Mouse (Mus musculus) heart, postnatal 14 days (tissue): Measurements from ENCODE around the gene Slc24a3. TPM values are rescaled to one million over a fixed set of nuclear protein-coding genes. Genes with fewer than 3 reads are reported as not detected.
A peak's percentile ranks its signal among the peaks of the same experiment; 100 is the strongest.

Source experiments
- DNase-seq, 2 experiments: peaks; one replicate each; pipeline ENCODE4 v3.0.0; 2021 to 2022
- intact Hi-C: fragments of 180-260 bp; cut with DNase I; formaldehyde crosslinking; loops from one replicate; pipeline ENCODE4 v1.15.1; 2025
- total RNA-seq, 2 experiments: library from RNA; stranded (reverse); gene quantifications; 2 replicates each; pipeline ENCODE4 v1.2.3; 2021

The Slc24a3 gene
- total RNA-seq, 2 experiments from 2014 or later: 3.7 to 4.2 TPM

GRCm38 (mm10) chr2:145268971-145269370 is 101.4 kb downstream of the Slc24a3 start:
- DNase-seq: no peak
- intact Hi-C loops: no loop called here

GRCm38 (mm10) chr2:145269410-145269809 is 101.9 kb downstream of the Slc24a3 start:
- intact Hi-C loops: no loop called here
- DNase-seq: no peak

GRCm38 (mm10) chr2:145274016-145274677 is 106.6 kb downstream of the Slc24a3 start:
- intact Hi-C loops: no loop called here

GRCm38 (mm10) chr2:145279336-145279735 is 111.8 kb downstream of the Slc24a3 start:
- intact Hi-C loops: no loop called here
- DNase-seq: no peak

More at GRCm38 (mm10) chr2:145274016-145274677, 106.6 kb downstream of the Slc24a3 start:
- no peak for DNase-seq

GRCm38 (mm10) chr2:145283746-145284145 is 116.2 kb downstream of the Slc24a3 start:
- no peak for DNase-seq
- intact Hi-C loops: no loop called here

GRCm38 (mm10) chr2:145288501-145288900 is 120.9 kb downstream of the Slc24a3 start:
- peak; percentile 31 to 37 for DNase-seq
- intact Hi-C loops: loop anchor here (5.0 kb wide), 2 partner anchors 56 to 121 kb away; partner anchors contain the start of gene Slc24a3

GRCm38 (mm10) chr2:145291473-145291872 is 123.9 kb downstream of the Slc24a3 start:
- no peak for DNase-seq
- intact Hi-C loops: loop anchor here (10.0 kb wide), 1 partner anchor 223 kb away; no protein-coding TSS in a partner anchor

- DNase-seq: no peak
- intact Hi-C loops: loop anchor here (10.0 kb wide), 1 partner anchor 223 kb away; no protein-coding TSS in a partner anchor
Observed at GRCm38 (mm10) chr2:145292196-145292595, 124.6 kb downstream of the Slc24a3 start.

- intact Hi-C loops: loop anchor here (10.0 kb wide), 1 partner anchor 222 kb away; no protein-coding TSS in a partner anchor
- DNase-seq: no peak
Observed at GRCm38 (mm10) chr2:145292816-145293215, 125.3 kb downstream of the Slc24a3 start.

- intact Hi-C loops: loop anchor here (10.0 kb wide), 1 partner anchor 218 kb away; no protein-coding TSS in a partner anchor
- no peak for DNase-seq
Observed at GRCm38 (mm10) chr2:145296906-145297305, 129.4 kb downstream of the Slc24a3 start.

GRCm38 (mm10) chr2:145299914-145300699 is 132.6 kb downstream of the Slc24a3 start:
- intact Hi-C loops: loop anchor here (10.0 kb wide), 1 partner anchor 215 kb away; no protein-coding TSS in a partner anchor
- no peak for DNase-seq

GRCm38 (mm10) chr2:145307231-145307883 is 139.8 kb downstream of the Slc24a3 start:
- DNase-seq: no peak
- intact Hi-C loops: no loop called here

GRCm38 (mm10) chr2:145318916-145319315 is 151.4 kb downstream of the Slc24a3 start:
- intact Hi-C loops: no loop called here

GRCm38 (mm10) chr2:145321287-145321686 is 153.7 kb downstream of the Slc24a3 start:
- no peak for DNase-seq
- intact Hi-C loops: no loop called here

More at GRCm38 (mm10) chr2:145318916-145319315, 151.4 kb downstream of the Slc24a3 start:
- no peak for DNase-seq

GRCm38 (mm10) chr2:145321755-145322154 is 154.2 kb downstream of the Slc24a3 start:
- no peak for DNase-seq
- intact Hi-C loops: no loop called here

GRCm38 (mm10) chr2:145324477-145324876 is 156.9 kb downstream of the Slc24a3 start:
- no peak for DNase-seq
- intact Hi-C loops: no loop called here

GRCm38 (mm10) chr2:145325852-145326251 is 158.3 kb downstream of the Slc24a3 start:
- DNase-seq: no peak
- intact Hi-C loops: no loop called here

GRCm38 (mm10) chr2:145326544-145326943 is 159.0 kb downstream of the Slc24a3 start:
- DNase-seq: no peak
- intact Hi-C loops: no loop called here

- peak; percentile 36 to 63 for DNase-seq
- intact Hi-C loops: no loop called here
Observed at GRCm38 (mm10) chr2:145329756-145330155, 162.2 kb downstream of the Slc24a3 start.

GRCm38 (mm10) chr2:145331525-145331924 is 164.0 kb downstream of the Slc24a3 start:
- intact Hi-C loops: no loop called here
- DNase-seq: no peak

GRCm38 (mm10) chr2:145333466-145333865 is 165.9 kb downstream of the Slc24a3 start:
- no peak for DNase-seq
- intact Hi-C loops: no loop called here
